Mouse (Mus musculus) CD4-positive, CD25-positive, alpha-beta regulatory T cell, adult 2 months (primary cell): Measurements from ENCODE around the gene Ucma.
A peak's percentile ranks its signal among the peaks of the same experiment; 100 is the strongest.
"Not testable (repeated sequence)": the region's sequence is repeated elsewhere in the genome, so short reads cannot be mapped to it uniquely, and the experiment has no call there.

ENCODE experiments used
- DNase-seq: peaks from one replicate; pipeline ENCODE4 v3.0.0-alpha.2; 2012; ENCODE audit warnings: low read depth, low spot score

Gene Ucma

GRCm38 (mm10) chr2:4975807-4976206, at the start of gene Ucma:
Gene Ucma (plus strand): TSS chr2:4976122.
- no peak for DNase-seq

DNA sequence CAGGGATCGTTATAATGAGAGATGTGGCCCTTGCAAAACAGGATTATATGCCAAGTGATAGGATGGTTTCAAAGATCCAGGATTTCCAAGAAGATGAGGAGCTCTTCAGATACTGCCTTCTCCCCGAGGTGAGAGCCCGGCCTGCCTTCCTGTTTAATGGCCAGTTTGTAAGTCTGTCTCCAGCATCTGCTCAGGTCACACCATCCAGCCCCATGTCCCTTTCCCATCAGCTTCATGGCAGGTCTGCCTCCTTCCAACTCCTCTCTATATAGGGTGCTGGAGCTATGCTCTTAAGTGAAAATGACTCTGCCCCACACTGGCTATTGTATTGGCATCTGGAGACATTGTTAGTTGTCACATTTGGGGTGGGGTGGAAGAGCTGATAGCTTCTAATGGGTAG, 48.5 kb upstream of the Ucma start:
- DNase-seq: no peak

- no peak for DNase-seq
Observed at GRCm38 (mm10) chr2:4929230-4929629, 46.7 kb upstream of the Ucma start.

DNA sequence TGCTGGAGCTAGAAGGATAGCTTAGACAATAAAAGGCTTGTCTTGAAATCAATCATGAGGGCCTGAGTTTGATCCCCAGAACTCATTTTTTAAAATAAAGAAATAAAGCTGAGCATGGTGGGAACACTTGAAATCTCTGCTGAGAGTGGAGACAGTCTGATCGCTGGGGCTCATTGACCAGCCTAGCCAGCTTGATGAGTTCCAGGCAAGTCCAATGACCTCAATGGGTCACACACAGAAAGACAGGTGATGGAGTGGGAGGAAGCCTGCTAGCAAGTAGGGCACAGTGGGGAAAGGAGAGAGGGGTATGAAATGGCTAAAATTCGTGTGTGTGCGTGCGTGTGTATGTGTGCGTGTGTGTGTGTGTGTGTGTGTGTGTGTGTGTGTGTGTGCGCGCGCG, 41.4 kb upstream of the Ucma start:
- no peak for DNase-seq

DNA sequence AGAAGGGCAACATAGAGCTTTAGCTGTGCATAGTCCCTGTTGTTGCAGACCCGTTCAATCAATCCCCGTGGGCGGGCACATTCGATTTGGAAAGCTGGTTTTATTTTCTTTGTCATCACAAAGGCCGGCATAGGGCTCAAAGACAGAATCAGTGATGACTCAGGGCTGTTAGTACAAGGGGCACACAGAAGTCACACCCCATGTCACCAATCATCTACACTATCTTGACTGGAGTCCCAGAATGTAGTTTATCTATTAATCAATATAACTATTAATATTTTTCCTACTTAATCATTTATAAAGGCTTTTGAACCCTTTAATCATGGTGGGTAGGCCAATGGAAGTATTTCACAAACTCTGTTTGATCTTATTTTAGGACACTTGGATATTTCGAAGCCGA, 38.0 kb upstream of the Ucma start:
- DNase-seq: no peak

GRCm38 (mm10) chr2:4940861-4941260, 35.1 kb upstream of the Ucma start:
- no peak for DNase-seq

DNA sequence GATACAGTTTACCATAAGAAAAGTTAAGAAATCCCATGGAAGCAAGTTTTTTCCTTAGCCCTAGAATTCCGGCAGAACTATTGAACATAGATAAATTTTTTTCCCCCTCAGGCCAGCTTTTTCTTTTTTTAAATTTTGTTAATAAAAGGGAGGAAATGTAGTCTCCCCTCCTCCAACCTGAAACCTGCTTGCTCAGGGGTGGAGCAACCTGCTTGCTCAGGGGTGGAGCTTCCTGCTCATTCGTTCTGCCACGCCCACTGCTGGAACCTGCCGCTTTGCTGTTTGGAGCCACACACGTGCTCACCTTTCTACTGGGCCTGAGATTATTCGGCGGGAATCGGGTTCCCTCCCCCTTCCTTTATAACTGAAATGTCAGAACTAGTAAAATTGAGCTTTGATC, 26.2 kb upstream of the Ucma start:
- not testable (repeated sequence) for DNase-seq

DNA sequence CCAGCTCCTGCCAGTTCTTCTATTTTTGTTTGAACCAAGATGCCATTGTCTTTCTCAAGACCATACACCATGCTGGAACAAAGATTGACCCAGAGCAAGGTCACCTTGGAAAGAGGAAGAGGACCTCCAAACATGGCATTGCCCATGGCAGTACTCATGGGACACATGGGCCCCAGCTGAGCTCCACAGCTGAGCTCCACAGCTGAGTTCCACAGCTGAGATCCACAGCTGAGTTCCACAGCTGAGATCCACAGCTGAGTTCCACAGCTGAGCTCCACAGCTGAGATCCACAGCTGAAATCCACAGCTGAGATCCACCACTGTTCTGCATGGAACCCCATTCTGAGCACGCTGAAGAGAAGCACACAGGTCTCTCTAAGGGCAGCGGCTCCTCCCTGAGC, 24.9 kb upstream of the Ucma start:
- no peak for DNase-seq

GRCm38 (mm10) chr2:4954216-4954760, 21.6 kb upstream of the Ucma start:
- no peak for DNase-seq

GRCm38 (mm10) chr2:4958039-4958438, 17.9 kb upstream of the Ucma start:
- DNase-seq: no peak

GRCm38 (mm10) chr2:4967806-4968205, 8.1 kb upstream of the Ucma start:
- DNase-seq: no peak

DNA sequence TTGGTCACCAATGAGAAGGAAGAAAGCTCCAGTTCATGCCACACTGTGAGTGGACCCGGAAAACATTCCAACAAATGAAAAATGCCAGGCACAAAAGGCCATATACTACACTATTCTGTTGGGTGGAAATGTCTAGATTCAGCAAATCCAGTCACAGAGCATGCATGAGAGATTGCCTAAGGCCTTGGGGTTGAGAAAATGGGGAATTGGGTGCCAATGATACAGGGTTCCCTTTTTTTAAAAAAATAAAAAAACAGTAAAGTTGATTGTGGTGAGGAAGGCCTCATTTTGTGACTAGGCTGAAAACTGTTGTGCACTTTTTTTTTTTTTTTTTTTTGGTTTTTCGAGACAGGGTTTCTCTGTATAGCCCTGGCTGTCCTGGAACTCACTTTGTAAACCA, 6.8 kb upstream of the Ucma start:
- no peak for DNase-seq

GRCm38 (mm10) chr2:4978091-4978490, 2.2 kb downstream of the Ucma start:
- DNase-seq: no peak

GRCm38 (mm10) chr2:4983987-4984386, 8.1 kb downstream of the Ucma start:
- no peak for DNase-seq

GRCm38 (mm10) chr2:4985000-4985399, 9.1 kb downstream of the Ucma start:
- no peak for DNase-seq

DNA sequence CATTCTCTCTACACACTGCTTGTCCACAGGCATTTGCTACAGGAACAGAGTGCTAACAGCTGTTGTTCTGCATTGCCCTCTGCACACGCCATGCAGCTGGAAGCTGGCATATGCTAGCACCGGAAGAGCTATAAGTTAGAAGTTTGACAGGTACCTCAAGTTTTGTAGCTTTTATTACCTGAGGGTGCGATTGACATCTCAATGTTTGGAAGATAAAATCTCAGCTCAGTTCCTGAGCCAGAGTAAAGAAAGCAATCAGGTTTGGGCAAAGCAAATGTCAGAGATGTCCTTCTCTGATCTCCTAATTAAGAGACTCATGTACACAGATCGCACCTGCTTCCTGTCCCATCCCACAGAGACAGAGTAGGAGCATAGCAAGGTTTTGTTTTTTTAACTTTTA, 10.9 kb downstream of the Ucma start:
- no peak for DNase-seq

- DNase-seq: no peak
Observed at GRCm38 (mm10) chr2:4987388-4988180, 11.7 kb downstream of the Ucma start.

- peak; percentile 30 for DNase-seq
Observed at GRCm38 (mm10) chr2:4988826-4989424, 13.0 kb downstream of the Ucma start.

DNA sequence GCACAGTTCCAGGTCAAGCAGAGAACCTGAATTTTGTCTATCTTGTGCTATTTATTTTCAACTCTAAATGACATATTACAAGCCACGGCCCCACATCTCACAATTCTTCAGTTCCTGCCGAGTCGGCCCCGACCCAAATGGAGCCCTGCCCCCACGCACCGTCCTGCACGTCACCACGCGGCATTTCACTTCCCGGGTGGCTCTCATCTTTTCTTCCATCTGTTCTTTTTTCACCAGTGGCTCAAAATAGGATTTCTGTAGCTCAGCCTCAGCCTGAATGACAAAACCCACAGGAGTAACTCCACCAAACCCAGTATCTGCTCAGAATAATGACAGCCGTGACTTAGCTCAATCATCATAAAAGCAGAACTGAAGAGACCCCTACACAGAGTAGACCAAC, 17.7 kb downstream of the Ucma start:
- DNase-seq: no peak

GRCm38 (mm10) chr2:4994436-4994835, 18.5 kb downstream of the Ucma start:
- no peak for DNase-seq

GRCm38 (mm10) chr2:4995646-4996045, 19.7 kb downstream of the Ucma start:
- DNase-seq: no peak

DNA sequence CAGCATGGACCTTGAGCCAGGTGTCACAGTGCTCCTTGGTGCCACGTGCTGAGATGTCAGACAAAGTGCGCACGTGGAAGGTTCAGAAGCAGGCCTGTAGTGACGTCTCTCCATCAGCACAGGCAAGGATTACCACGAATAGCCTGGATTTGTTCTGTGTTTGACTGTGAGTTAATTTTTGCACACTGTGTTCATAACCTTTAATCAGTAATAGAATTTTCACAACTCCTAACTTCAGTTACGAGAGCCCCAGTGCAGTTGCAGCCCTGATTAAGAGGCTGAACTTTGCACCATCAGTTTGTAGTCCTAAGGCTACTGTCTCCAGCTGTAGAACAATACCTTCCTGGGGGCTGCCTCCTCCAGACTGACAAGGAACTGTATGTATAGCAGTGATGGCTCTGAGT, 20.5 kb downstream of the Ucma start:
- DNase-seq: no peak

DNA sequence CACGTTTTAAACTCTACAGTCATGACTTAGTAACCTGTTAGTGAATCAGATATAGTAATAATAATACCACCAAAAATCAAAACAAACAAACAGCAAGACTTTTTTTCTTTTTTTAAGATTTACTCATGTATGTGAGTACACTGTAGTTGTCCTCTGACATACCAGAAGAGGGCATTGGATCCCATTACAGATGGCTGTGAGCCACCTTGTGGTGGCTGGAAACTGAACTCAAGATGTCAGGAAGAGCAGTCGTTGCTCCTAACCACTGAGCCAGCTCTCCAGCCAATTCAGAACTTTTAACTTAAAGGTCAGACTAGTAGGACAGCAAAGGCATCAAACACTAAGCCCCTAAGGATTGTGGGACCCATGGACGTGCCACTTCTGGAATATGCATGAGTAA, 23.0 kb downstream of the Ucma start:
- DNase-seq: peak; percentile 13
